Mouse (Mus musculus) adrenal gland, adult 18-20 months (tissue): ENCODE data around the gene Lifr. TPM values are rescaled to one million over a fixed set of nuclear protein-coding genes. Genes with fewer than 3 reads are reported as not detected.

Experiments used
- DNase-seq, 2 experiments: peaks; one replicate each; pipeline ENCODE4 v3.0.0; 2021 to 2022; ENCODE audit warnings: low spot score in 2 of 2
- total RNA-seq, 2 experiments: library from RNA; stranded (reverse); gene quantifications; 1 replicate in 1 of 2; 2 replicates in 1 of 2; pipeline ENCODE4 v1.2.3; 2021

Gene Lifr
- total RNA-seq, 2 experiments from 2014 or later, result 39.1 to 43.0 TPM

GRCm38 (mm10) chr15:7152116-7152760 lies 61.8 kb downstream of the Lifr start:
- DNase-seq, result no peak

- DNase-seq, result no peak
Measured at GRCm38 (mm10) chr15:7154010-7154736, 63.8 kb downstream of the Lifr start.

GRCm38 (mm10) chr15:7154737-7155090 lies 64.3 kb downstream of the Lifr start:
- no peak for DNase-seq

GRCm38 (mm10) chr15:7157658-7158057 lies 67.2 kb downstream of the Lifr start:
- DNase-seq, result no peak

- no peak for DNase-seq
Measured at GRCm38 (mm10) chr15:7159869-7160268, 69.5 kb downstream of the Lifr start.

- DNase-seq, result no peak
Measured at GRCm38 (mm10) chr15:7160321-7160720, 69.9 kb downstream of the Lifr start.

GRCm38 (mm10) chr15:7163851-7164250 lies 73.4 kb downstream of the Lifr start:
- no peak for DNase-seq

- no peak for DNase-seq
Measured at GRCm38 (mm10) chr15:7166735-7167134, 76.3 kb downstream of the Lifr start.

- DNase-seq, result no peak
Measured at GRCm38 (mm10) chr15:7167238-7167905, 77.0 kb downstream of the Lifr start.

- DNase-seq, result no peak
Measured at GRCm38 (mm10) chr15:7167906-7168532, 77.6 kb downstream of the Lifr start.

- no peak for DNase-seq
Measured at GRCm38 (mm10) chr15:7172875-7173274, 82.5 kb downstream of the Lifr start.

GRCm38 (mm10) chr15:7173346-7173745 lies 82.9 kb downstream of the Lifr start:
- DNase-seq, result no peak

- no peak for DNase-seq
Measured at GRCm38 (mm10) chr15:7173776-7174175, 83.4 kb downstream of the Lifr start.

GRCm38 (mm10) chr15:7180576-7180975 lies 90.2 kb downstream of the Lifr start:
- no peak for DNase-seq

- DNase-seq, result no peak
Measured at GRCm38 (mm10) chr15:7187682-7188081, 97.3 kb downstream of the Lifr start.

- DNase-seq, result no peak
Measured at GRCm38 (mm10) chr15:7189678-7190454, 99.5 kb downstream of the Lifr start.

GRCm38 (mm10) chr15:7191074-7191473 lies 100.7 kb downstream of the Lifr start:
- DNase-seq, result no peak

GRCm38 (mm10) chr15:7192582-7192981 lies 102.2 kb downstream of the Lifr start:
- no peak for DNase-seq

GRCm38 (mm10) chr15:7194147-7194720 lies 103.8 kb downstream of the Lifr start:
- DNase-seq, result no peak

GRCm38 (mm10) chr15:7194748-7195221 lies 104.4 kb downstream of the Lifr start:
- DNase-seq, result no peak
